Mouse (Mus musculus) yolk sac, embryonic 10.5 days (tissue): ENCODE measurements around the gene Bst2.
"Not testable (repeated sequence)": the region's sequence is repeated elsewhere in the genome, so short reads cannot be mapped to it uniquely, and the experiment has no call there.

Experiments
- DNase-seq: peaks from one replicate; pipeline ENCODE4 v3.0.0-alpha.2; 2017; ENCODE audit warnings: low spot score

Gene Bst2

GRCm38 (mm10) chr8:71558958-71559690, 21.9 kb upstream of the Bst2 start:
- DNase-seq, result peak; percentile 84

GRCm38 (mm10) chr8:71558071-71558957, 21.1 kb upstream of the Bst2 start, which contains the start of gene Tmem221:
TSS of gene Tmem221 (minus strand) at chr8:71558871.
- DNase-seq, result no peak

- no peak for DNase-seq
Measured at GRCm38 (mm10) chr8:71554644-71555043, 17.4 kb upstream of the Bst2 start.

GRCm38 (mm10) chr8:71554001-71554400, 16.7 kb upstream of the Bst2 start:
- DNase-seq, result no peak

- no peak for DNase-seq
Measured at GRCm38 (mm10) chr8:71552770-71553169, 15.5 kb upstream of the Bst2 start.

GRCm38 (mm10) chr8:71550754-71551153, 13.5 kb upstream of the Bst2 start:
- no peak for DNase-seq

GRCm38 (mm10) chr8:71547590-71547989, 10.3 kb upstream of the Bst2 start:
- DNase-seq, result no peak

GRCm38 (mm10) chr8:71545053-71545452, 7.8 kb upstream of the Bst2 start:
- no peak for DNase-seq

- DNase-seq, result no peak
Measured at GRCm38 (mm10) chr8:71543755-71544154, 6.5 kb upstream of the Bst2 start.

GRCm38 (mm10) chr8:71542632-71543343, 5.5 kb upstream of the Bst2 start, which contains the start of gene Mvb12a:
TSS of gene Mvb12a (plus strand) at chr8:71542922.
- DNase-seq, result peak; percentile 98

GRCm38 (mm10) chr8:71535663-71536062, 1.6 kb downstream of the Bst2 start:
- DNase-seq, result no peak

- peak; percentile 53 for DNase-seq
Measured at GRCm38 (mm10) chr8:71534263-71534810, 2.9 kb downstream of the Bst2 start.

- not testable (repeated sequence) for DNase-seq
Measured at GRCm38 (mm10) chr8:71530735-71531467, 6.4 kb downstream of the Bst2 start.

- no peak for DNase-seq
Measured at GRCm38 (mm10) chr8:71528362-71529073, 8.7 kb downstream of the Bst2 start.

GRCm38 (mm10) chr8:71527162-71527870, 9.9 kb downstream of the Bst2 start:
- DNase-seq, result no peak

GRCm38 (mm10) chr8:71526272-71526671, 11.0 kb downstream of the Bst2 start:
- no peak for DNase-seq

GRCm38 (mm10) chr8:71525226-71526050, 11.8 kb downstream of the Bst2 start, which contains the start of gene Ccdc194:
TSS of gene Ccdc194 (minus strand) at chr8:71525711.
- no peak for DNase-seq

GRCm38 (mm10) chr8:71521634-71522033, 15.6 kb downstream of the Bst2 start:
- DNase-seq, result peak; percentile 88
